Mouse (Mus musculus) cerebellum, adult 18-20 months (tissue): Measurements from ENCODE around the gene Fbxo47.

Source experiments
- DNase-seq, 2 experiments: peaks; one replicate each; pipeline ENCODE4 v3.0.0; 2021

Fbxo47 gene

DNA sequence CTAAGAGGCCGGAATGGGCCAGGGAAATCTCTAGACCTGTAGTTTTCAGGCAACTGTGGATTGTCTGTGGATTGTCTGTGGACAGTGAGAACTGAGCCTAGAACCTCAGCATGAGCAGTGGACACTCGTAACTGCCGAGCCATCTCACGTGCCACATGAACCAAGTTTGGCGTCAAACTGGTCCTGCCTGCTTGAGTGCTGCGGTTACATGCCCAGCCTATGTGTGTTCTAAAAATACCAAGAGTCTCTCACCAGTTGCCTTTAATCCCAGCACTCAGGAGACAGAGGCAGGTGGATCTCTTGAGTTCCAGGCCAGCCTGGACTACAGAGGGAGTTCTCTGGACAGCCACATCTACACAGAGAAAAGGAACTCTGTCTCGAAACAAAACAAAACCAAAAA lies 54.6 kb downstream of the Fbxo47 start:
- DNase-seq = no peak

DNA sequence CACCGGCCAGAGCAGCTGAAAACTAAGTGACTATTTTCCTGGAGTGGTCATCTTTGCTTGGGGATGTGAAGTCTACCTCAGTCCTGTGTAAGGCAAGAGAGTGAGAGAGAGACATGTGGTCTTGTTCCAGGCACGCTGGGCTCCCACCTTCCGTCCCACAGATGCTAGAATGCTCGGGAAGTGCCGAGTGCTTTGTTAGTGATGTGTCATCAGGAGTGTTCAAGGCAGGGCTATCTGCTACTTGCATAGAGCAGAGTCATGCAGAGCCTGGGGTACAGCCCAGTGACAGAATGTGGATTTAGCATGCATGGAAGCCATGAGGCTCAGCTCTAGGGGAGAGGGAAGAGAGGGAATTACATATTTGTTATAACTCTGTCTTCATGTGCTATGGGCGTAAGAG lies 56.3 kb downstream of the Fbxo47 start:
- DNase-seq = no peak

DNA sequence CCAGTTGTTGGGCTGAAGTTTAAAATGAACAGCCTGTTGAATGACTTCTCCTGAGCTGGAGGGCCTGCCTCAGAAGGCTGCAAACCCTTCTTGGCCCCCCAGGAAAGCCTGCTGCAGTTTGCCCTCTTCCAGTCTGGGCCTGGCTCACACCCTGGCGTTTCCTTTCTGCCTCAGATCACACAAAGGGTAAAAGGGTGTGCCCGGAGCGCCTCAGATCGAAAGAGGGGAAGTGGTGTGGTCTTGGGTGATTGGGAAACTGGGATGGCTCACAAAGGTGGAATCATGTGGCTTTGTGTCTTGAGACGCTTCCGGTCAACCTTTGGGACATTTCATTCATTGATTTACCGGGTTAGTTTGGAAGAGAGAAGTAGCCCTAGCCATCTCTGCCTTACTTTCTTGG lies 57.5 kb downstream of the Fbxo47 start:
- DNase-seq = no peak

DNA sequence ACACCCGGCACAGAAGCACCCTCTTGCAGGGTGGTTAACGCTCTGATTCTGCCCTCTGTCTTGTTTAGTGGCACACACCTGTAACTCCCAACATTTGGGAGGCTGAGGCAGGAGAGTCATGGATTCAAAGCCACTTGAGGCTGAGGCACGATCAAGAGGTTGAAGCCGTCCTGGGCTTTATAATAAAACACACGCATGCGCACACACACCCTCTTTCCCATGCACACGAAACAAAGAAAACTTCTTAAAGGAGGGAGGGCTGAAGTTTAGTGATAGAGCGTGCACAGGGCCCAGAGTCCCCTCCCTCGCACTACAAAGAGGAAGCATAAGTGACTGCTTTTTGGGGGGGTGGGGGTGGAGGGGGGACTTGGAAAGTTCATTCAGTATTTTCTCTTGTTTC lies 58.0 kb downstream of the Fbxo47 start:
- DNase-seq = no peak

DNA sequence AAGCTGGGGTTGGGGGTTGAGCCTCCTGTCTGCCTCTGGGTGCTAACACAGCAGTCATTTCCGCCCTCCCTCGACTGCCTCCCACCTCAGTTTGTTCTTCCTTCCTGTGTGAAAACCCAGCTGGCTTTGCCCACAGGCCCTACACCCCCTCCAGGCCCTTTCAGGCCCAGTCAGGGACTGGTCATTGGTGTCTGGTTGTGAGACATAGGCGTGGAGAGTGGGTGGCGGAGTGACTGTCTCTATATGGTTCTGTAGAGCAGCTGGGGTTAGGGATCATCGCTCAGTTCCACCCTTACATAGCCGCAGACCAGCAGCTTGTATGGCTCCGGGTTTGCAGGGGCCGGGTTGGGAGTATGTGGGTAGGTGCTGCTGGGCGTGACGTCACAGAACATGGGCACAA lies 58.7 kb downstream of the Fbxo47 start:
- no peak for DNase-seq

DNA sequence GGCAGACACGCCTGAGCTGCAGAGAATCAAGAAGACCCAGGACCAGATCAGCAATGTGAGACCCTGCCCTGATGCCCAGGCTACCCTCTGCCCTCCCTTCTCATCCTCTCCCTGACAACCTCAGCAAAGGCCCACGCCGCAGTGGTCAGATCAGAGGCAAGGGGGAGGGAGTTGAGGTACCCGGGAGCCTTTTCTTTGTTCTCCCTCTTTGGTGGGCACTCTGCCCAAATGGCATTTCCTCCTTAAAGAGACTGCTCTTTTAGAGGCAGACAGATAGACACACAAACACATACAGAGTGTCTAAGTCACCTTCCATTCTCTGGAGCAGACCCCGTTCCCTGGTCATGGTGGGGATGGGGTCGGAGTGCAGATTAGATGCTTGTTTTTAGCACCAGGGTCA lies 59.1 kb downstream of the Fbxo47 start:
- no peak for DNase-seq

GRCm38 (mm10) chr11:97824168-97824567 lies 59.8 kb downstream of the Fbxo47 start:
- no peak for DNase-seq

- DNase-seq = peak; percentile 76 to 84
Measured at GRCm38 (mm10) chr11:97822840-97823603, 60.9 kb downstream of the Fbxo47 start.

- DNase-seq = no peak
Measured at GRCm38 (mm10) chr11:97821401-97822064, 62.4 kb downstream of the Fbxo47 start.

DNA sequence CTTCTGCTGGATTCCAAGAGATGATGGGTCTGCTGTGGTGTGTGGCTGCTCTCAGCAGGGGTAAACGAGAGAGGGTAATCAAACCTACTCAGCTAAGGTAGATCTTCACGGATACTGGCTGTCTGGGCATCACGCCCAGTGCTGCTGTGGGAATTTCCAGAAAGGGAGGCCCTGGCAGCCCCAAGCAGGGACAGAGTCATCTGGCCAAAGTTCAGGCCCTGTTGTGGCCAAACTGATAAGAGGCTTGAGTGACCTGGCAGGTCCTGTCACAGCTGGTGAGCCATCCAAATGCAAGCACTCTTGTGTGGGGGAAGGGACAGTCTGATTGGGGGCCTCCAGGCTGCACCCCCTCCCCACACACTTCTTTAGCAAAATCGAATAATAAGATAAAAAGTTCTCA lies 63.1 kb downstream of the Fbxo47 start:
- DNase-seq = peak; percentile 64 to 69

DNA sequence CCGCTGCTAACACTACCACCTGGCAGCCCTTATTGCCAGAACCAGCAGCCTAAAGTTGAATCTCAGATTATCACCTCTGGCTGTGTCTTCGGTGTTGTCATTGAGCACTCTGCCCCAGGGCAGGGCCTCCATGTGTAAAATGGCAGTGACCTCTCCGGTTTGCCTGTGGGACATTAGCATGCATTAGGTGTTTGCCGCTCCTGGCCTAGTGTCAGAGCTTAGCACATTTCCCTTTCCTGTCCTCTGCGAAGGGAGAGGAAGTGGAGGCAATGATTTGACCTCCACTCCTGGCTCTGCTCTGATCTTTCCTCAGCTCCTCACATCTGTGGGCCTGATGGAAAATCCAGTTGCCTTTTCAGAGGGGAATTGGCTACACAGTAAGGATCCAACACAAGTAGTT lies 64.0 kb downstream of the Fbxo47 start:
- no peak for DNase-seq

DNA sequence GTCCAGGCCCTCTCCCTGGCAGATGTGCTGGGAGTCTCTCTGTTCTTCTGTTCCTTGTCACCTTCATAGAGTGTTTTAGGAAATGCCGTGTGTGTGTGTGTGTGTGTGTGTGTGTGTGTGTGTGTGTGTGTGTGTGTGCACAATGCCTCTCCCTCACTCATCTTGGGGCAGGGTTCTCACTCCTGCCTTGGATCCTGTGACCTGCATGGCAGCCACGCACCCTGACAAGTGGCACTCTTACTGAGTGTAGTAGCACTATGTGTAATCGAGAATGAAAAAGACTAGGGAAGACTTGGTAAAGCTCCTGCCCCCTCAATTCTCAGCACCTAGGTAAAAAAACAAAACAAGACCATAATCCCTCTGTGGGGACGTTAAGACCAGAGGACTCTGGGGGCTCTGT lies 64.9 kb downstream of the Fbxo47 start:
- DNase-seq = no peak

GRCm38 (mm10) chr11:97818571-97818970 lies 65.4 kb downstream of the Fbxo47 start:
- DNase-seq = peak; percentile 49 to 50

DNA sequence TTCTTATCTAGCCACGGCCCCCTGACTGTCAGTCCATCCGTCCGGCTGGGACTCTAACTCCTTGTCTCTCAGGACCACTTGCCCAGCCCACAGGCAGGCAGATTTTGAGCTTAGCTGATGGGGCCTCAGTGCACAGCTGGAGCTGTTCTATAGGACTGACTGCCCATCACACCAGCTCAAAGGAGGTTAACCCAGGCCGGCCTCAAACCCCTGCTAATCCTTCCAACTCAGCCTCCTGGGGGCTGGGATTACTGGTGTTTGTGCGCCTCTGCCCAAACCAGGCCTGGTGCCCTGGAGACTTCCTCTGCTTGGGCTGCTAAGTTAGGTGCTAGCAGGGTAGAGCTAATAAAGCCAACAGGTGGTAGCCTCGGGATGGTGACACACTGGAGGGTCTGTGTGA lies 66.0 kb downstream of the Fbxo47 start:
- DNase-seq = no peak

DNA sequence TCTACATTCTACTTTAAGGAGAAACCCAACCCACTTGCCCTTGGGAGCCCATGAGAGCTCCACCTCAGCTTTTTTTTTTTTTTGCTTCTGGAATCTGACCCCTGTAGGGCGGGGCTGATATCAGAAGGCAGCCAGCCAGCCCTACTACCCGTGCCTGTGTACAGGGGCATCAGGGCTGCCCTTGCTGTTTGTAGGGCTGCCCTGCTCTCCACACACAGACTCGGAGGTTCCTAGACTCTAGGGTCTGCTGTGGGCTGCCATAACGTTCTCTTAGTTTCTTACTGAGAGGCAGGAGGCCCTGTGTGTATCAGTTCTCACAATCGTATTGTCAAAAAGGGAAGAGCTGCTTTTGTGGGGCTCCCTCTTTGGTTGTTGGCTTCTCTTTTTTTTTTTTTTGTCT lies 66.6 kb downstream of the Fbxo47 start:
- no peak for DNase-seq

DNA sequence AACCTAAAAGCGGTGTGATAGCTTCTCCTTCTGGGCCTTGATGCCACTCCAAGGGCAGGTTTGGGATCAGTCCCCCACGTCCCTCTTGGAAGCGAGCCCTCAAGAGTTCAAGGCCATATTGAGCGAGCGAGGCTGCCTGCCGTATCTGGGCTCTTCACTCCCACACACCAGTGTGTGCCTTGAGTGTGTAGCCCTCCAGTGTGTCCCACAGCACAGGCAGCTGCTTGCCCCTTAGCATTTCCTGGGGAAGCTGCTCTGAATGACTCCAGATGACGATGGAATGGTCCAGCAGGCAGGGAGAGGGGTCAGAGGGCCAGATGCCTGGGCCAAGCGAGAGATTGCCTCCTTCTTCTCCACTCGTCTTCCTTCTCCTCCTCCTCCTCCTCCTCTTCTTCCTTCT lies 67.0 kb downstream of the Fbxo47 start:
- no peak for DNase-seq

GRCm38 (mm10) chr11:97816176-97816575 lies 67.8 kb downstream of the Fbxo47 start:
- DNase-seq = no peak

DNA sequence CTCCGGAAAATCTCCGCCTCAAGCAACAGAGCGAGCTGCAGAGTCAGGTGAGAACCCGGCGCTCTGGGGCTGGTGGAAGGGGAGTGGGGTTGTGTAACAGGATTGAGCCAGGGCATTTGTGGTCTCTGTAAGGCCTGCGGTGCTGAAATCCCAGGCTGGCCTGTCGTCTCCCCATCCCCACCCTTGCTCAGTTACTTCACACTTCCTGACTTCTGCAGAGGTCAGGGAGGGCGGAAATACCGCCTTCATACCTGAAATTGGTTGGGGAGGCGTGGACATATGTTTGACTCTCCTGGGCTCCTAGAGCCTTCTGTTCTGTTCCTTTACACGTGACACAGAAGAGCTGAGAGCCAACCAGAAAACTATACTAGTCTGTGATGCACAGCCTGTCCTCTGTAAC lies 68.2 kb downstream of the Fbxo47 start:
- DNase-seq = no peak

- DNase-seq = no peak
Measured at GRCm38 (mm10) chr11:97813746-97814515, 70.0 kb downstream of the Fbxo47 start.

GRCm38 (mm10) chr11:97813085-97813484 lies 70.9 kb downstream of the Fbxo47 start:
- DNase-seq = no peak

GRCm38 (mm10) chr11:97812491-97812921 lies 71.4 kb downstream of the Fbxo47 start:
- DNase-seq = no peak

DNA sequence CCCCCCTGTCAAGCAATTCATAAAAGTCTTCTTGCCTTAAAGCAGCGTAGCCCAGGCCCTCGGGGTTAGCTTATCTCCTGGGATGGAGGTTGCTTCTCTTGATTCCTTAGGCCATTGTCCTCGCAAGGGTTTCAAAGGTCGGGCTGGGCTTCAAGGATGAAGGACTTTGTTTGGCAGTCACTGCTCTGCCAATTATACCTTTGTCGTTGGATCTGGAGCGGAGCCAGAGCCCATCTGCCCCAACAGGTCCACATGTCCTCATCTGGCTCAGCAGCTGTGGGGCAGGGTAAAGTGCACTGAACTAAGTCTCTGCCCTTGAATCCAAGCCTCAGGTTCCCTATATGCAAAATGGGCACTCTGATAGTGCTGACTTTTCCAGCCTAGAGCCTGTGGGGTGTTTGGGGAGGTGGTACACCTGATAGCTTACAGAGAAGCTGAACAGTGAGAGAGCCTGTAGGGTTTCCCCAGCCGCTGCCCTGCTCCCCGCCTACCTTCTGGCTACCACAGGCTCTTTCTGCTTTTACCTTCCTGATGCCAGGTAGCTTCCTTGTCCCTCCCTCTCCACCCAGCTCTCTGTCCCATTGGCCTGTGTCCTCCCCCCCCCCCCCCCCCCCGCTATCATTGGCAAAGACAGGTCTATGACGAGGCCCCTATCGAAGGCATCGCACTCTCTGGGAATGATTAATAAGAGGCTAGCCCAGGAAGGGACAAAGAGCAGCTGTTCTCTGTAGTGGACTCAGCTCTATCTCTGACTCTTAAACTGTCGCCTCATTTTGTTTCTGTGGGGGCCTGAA lies 72.2 kb downstream of the Fbxo47 start:
- no peak for DNase-seq

- no peak for DNase-seq
Measured at GRCm38 (mm10) chr11:97810970-97811369, 73.0 kb downstream of the Fbxo47 start.
